Mouse (Mus musculus) small intestine, adult 2 months (tissue): ENCODE results near the gene Khsrp. TPM values are rescaled to one million over a fixed set of nuclear protein-coding genes. Genes with fewer than 3 reads are reported as not detected.

ENCODE experiments used
- H3K27ac ChIP-seq: fragments of 200-500 bp; 2 replicates; pipeline ENCODE4 v1.5.1; 2012; ENCODE audit warnings: low read depth, low read length, control low read depth, inconsistent platforms; ENCODE audit not compliant: insufficient read depth
- H3K27me3 ChIP-seq: fragments of 200-500 bp; 2 replicates; pipeline ENCODE4 v1.6.1; 2012; ENCODE audit warnings: mild to moderate bottlenecking, moderate library complexity, low read length, inconsistent platforms; ENCODE audit not compliant: control insufficient read depth, insufficient read depth
- H3K36me3 ChIP-seq: fragments of 200-500 bp; 2 replicates; pipeline ENCODE4 v1.6.1; 2012; ENCODE audit warnings: mild to moderate bottlenecking, low read length, control low read depth, inconsistent platforms; ENCODE audit not compliant: control insufficient read depth, insufficient read depth
- H3K4me1 ChIP-seq: fragments of 200-500 bp; 2 replicates; pipeline ENCODE4 v1.6.1; 2012; ENCODE audit warnings: low read length, inconsistent platforms, mixed read lengths; ENCODE audit not compliant: control insufficient read depth, insufficient read depth, insufficient read length
- H3K4me3 ChIP-seq: fragments of 200-500 bp; 2 replicates; pipeline ENCODE4 v1.5.1; 2012; ENCODE audit warnings: low read depth, mild to moderate bottlenecking, control low read depth, inconsistent platforms, low read length, moderate library complexity
- CTCF ChIP-seq: fragments of 200-500 bp; IDR thresholded peaks from 2 replicates; pipeline ENCODE4 v1.5.1; 2012; ENCODE audit warnings: low read depth, mild to moderate bottlenecking, control low read depth, inconsistent platforms, low read length, moderate library complexity, mixed read lengths; ENCODE audit not compliant: insufficient replicate concordance, insufficient read length; ENCODE audit errors: extremely low read depth
- POLR2A ChIP-seq: fragments of 200-500 bp; IDR thresholded peaks from 2 replicates; pipeline ENCODE4 v1.6.1; 2012; ENCODE audit warnings: low read depth, mild to moderate bottlenecking, control low read depth, inconsistent platforms, low read length, moderate library complexity
- WGBS: fragments of 180-500 bp; shearing (Covaris S2); methylation state at CpG from one replicate; pipeline ENCODE4 v1.1.7; 2018; 5-methylcytosine and 5-hydroxymethylcytosine counted together
- polyA plus RNA-seq: library from polyadenylated mRNA; depleted of rRNA; stranded (reverse); fragments of >200 nt; gene quantifications from 2 replicates; pipeline ENCODE4 v1.2.3, GENCODE M21; 2012

Khsrp gene
- polyA plus RNA-seq, 1 experiment = 66.4 TPM

DNA sequence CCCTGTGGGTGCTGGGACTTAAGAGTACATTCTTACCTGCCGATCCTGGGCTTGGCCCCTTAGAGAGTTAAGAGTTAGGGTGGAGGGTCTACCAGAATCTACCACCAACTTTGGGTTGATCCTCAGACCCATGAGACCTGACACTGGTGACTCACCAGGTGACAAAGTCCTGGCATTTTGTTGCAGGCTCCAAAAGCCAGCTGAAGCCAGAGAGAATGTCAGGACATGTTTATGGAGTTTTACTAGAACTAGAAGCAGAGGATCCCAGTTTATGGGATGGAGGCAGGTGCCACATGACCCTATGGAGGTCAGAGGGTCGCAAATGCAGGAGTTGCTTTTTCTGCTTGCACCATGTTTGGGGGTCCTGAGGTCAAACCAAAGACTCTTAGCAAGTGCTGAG lies 34.8 kb downstream of the Khsrp start:
- H3K4me3 ChIP-seq = no peak overlapping the region
- H3K4me1 ChIP-seq = peaks cover 3% of the 10 kb centered on the region; the same call in 1 of the 2 replicates
- H3K27me3 ChIP-seq = no peaks in the 10 kb centered on the region
- H3K36me3 ChIP-seq = peaks cover 28% of the 10 kb centered on the region
- no peak overlapping the region for H3K27ac ChIP-seq
- TF ChIP-seq POLR2A (no peak), CTCF (no peak)
- 58% methylated on average over 2 of the region's 2 CpGs for WGBS

DNA sequence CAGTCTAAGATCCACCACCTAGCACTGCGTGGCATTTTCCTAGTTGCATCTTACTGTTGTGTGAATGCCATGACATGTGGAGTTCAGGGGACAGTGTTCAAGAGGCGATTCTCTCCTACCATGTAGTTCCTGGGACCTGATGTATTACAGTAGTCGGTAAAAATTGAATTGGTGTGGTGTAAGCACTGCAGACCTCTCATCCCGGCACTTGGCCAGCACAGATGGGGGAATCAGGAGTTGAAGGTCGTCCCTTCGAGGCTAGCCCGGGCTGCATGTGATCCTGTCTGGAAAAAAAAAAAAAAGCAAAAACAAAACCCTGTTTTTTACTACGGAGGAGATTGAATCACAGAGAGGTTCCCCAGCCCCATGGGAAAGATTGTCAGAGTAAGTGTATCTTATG lies 36.3 kb downstream of the Khsrp start:
- WGBS = 85% methylated on average over 8 of the region's 8 CpGs
- H3K4me3 ChIP-seq = no peak overlapping the region
- TF ChIP-seq CTCF (no peak), POLR2A (no peak)
- peaks cover 28% of the 10 kb centered on the region for H3K36me3 ChIP-seq
- H3K4me1 ChIP-seq = peaks cover 6% of the 10 kb centered on the region; the same call in 1 of the 2 replicates
- no peaks in the 10 kb centered on the region for H3K27me3 ChIP-seq
- H3K27ac ChIP-seq = no peak overlapping the region

DNA sequence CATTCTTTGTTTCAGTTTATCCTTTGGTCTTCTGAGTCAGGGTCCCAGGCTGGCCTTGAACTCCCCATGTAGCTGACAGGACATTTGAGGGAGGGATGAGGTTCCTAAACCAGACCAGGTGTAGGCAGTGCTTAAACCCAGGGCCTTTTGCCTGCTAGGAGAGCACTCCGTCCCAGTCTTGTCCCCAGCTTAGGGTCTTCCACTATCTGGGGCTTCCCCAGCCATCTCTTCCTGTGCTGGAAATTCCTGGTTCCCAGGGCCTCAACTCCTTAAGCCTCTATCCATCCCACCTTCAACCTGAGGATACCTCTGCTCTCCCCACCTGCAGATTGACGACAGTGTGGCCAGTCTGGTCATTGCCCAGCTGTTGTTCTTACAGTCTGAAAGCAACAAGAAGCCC lies 40.4 kb downstream of the Khsrp start:
- 55% methylated on average over 2 of the region's 2 CpGs for WGBS
- Histone ChIP-seq H3K36me3 (peaks cover 21% of the 10 kb centered on the region), H3K27ac (no peak overlapping the region), H3K4me3 (0 out of 2 replicates have a peak overlapping the region, but pooled peaks have one; percentile 3), H3K27me3 (no peaks in the 10 kb centered on the region), H3K4me1 (peaks cover 3% of the 10 kb centered on the region; the same call in 1 of the 2 replicates)
- no peak for TF ChIP-seq POLR2A
- no peak for TF ChIP-seq CTCF

DNA sequence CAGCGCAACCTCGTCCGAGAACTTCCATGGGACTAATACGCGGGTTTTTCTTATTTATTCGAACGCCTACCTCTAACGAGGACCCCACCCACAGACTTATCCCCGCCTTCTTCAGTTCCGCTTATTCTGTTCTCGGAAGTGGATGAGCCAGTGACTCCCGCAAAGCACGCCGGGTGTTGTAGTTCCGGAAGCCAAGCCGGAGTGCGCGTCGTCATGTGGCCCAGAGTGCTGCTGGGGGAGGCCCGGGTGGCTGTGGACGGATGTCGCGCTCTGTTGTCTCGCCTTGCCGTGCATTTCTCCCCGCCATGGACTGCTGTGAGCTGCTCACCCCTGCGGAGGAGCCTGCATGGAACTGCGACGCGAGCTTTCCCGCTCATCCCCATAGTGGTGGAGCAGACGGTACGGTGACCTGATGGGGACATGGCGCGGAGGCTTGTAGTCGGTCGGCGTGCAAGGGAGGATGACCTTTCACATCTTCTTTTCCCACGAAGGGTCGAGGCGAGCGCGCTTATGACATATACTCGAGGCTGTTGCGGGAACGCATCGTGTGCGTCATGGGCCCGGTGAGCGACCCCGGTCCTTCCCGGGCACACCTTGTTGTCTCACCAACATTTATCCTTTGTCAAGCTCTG lies 41.1 kb downstream of the Khsrp start, which contains the start of gene Clpp:
TSS of gene Clpp (plus strand) at position 191 of the 632 bp plus-strand sequence.
- H3K36me3 ChIP-seq = peaks cover 17% of the 10 kb centered on the region
- WGBS = under 1% methylated on average over 52 of the region's 52 CpGs
- H3K4me3 ChIP-seq = peak within 1 kb of the TSS; percentile 91
- H3K27me3 ChIP-seq = no peaks in the 10 kb centered on the region
- TF ChIP-seq CTCF = no peak
- peak; percentile 76 for TF ChIP-seq POLR2A
- peaks cover 4% of the 10 kb centered on the region; the same call in 1 of the 2 replicates for H3K4me1 ChIP-seq
- H3K27ac ChIP-seq = peak within 1 kb of the TSS; percentile 60

DNA sequence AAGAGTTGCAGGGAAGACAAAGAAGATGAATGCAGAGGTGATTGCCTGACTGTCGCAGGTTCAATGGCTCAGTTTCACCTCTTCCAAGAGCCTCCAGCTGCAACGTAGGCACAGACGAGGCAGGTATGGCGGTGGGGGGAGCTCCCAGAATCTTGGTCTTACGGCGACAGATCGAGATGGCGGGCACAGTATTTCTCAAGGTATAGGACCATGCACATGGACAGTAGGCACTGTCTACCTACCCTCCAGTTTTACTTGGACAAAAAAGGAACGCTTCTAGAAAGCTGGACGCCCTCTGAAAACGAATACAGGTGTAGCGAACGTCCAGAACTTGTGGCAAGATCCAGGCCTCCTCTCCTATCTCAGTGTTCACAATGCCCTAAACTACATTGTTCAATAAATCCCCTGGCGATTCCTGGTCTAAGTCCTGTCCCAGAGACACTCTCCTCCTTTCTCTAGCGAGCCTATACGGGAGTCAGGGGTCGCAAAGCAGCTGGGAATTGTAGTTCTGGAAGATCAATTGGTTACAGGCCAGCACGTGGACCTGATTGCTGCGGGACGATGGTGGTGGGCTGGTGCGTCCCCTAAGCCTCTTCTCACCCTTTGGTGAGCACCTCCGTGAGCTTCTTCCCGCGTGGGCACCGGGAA lies 41.7 kb downstream of the Khsrp start:
- Histone ChIP-seq H3K27me3 (no peaks in the 10 kb centered on the region), H3K27ac (peak overlapping the region; percentile 60), H3K36me3 (peaks cover 13% of the 10 kb centered on the region), H3K4me3 (peak overlapping the region; percentile 91), H3K4me1 (peaks cover 10% of the 10 kb centered on the region; the same call in 1 of the 2 replicates)
- TF ChIP-seq CTCF (no peak), POLR2A (no peak)
- WGBS = 2% methylated on average over 25 of the region's 25 CpGs

DNA sequence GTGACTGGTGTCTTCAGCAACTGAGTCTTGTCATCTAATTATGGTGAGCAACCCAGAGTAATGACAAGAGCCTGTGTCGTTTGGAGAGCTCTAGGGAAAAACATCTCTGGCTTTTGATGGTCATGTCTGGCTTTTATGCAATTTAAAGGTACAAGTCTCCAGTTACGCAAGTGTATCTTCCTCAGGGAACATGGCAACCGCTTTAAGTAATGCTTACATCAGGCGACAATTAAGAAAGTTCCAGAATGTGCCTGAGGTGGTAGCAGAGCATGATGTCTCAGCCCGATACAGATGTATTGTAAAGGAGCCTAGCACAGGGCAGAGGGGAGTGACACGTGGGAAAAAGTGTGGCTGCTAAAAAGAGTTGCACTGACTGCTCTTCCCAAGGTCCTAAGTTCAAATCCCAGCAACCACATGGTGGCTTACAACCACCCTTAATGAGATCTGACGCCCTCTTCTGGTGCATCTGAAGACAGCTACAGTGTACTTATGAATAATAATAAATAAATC lies 42.3 kb downstream of the Khsrp start:
- 72% methylated on average over 7 of the region's 7 CpGs for WGBS
- peaks cover 16% of the 10 kb centered on the region; the same call in 1 of the 2 replicates for H3K4me1 ChIP-seq
- H3K27me3 ChIP-seq = no peaks in the 10 kb centered on the region
- H3K27ac ChIP-seq = no peak overlapping the region
- H3K36me3 ChIP-seq = peaks cover 12% of the 10 kb centered on the region
- TF ChIP-seq POLR2A = no peak
- no peak overlapping the region for H3K4me3 ChIP-seq

DNA sequence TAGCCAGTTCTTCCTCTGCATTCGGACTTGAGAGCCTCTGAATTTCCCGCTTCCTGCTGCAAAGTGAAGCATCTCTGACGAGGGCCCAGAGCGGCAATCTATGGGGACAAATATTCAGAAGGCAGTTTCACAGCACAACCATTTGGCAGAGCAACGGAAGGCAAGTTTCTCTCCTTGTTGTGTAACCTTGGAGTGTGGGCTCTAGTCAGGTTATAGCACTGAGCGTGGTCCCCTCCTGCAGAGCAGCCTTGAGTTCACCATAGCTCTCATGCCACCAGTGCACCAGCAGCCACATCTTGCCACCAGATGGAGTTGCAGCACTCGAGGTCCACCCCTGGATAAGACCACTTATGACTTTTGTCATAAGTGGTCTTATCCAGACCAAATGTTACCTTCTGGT lies 42.9 kb downstream of the Khsrp start:
- H3K4me1 ChIP-seq = peaks cover 18% of the 10 kb centered on the region; the same call in 1 of the 2 replicates
- TF ChIP-seq POLR2A (no peak), CTCF (no peak)

More for the DNA sequence above, 42.9 kb downstream of the Khsrp start:
- Histone ChIP-seq H3K36me3 (peaks cover 8% of the 10 kb centered on the region; the same call in 1 of the 2 replicates), H3K27ac (no peak overlapping the region), H3K4me3 (no peak overlapping the region), H3K27me3 (no peaks in the 10 kb centered on the region)
- 83% methylated on average over 7 of the region's 7 CpGs for WGBS
